ENCODE assay signal across 9 mouse cellular contexts in the genomic region with DNA sequence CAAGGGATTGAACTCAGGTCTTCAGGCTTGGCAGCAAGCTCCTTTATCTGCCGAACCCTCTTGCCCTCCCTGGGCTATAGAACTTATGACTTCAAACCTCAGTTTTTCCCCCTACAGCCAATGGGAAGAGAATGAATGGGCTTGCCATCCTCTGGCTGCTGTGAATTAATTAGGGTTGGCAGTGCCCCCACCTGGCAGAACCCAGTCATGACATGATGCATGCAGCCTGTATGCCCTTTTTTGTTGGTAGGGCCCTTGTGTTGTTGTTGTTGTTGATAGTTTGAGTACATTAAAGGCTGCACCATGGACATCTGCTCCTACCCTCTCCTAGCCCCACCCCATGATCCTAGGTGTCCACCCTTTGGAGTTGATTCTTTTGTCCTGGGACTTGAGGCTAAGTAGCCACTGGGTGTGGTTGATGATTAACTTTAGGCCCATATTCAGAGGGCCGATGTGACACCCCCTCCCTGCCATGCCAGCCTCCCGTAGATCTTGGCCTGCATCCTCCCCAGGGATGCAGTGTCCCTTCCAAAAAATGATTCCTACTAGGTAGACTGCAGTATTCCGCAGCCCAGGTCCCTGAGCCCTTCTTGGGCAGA. TPM values are rescaled to one million over a fixed set of nuclear protein-coding genes. Genes with fewer than 3 reads are reported as not detected.
A peak's percentile ranks its signal among the peaks of the same experiment; 100 is the strongest.
DNase-seq lines count a peak whose midpoint lies in the region; ATAC-seq lines count a peak whose summit lies in the region.
"Had no signal": no experiment of that assay in that cellular context is flagged by ENCODE, and none has a peak within 500 bp of the region (broad histone marks: within the 10 kb centered on the region; RNA-seq: fewer than 3 reads in every experiment).

No protein-coding gene starts in this region.

- H3K9me3 ChIP-seq in forebrain, embryonic 12.5 days: no peaks in the 10 kb centered on the region
- H3K9me3 ChIP-seq in kidney, embryonic 15.5 days (replicated peaks): no peaks in the 10 kb centered on the region
- H3K9me3 ChIP-seq: embryonic facial prominence, embryonic 12.5 days had no signal

- H3K4me2 ChIP-seq in forebrain, embryonic 12.5 days: no peak overlapping the region
- no peak overlapping the region for H3K4me2 ChIP-seq in kidney, embryonic 15.5 days
- H3K4me2 ChIP-seq: embryonic facial prominence, embryonic 12.5 days had no signal

- H3K27me3 ChIP-seq in forebrain, embryonic 12.5 days: no peaks in the 10 kb centered on the region
- H3K27me3 ChIP-seq in kidney, embryonic 15.5 days: no peaks in the 10 kb centered on the region
- H3K27me3 ChIP-seq: embryonic facial prominence, embryonic 12.5 days had no signal

- intact Hi-C loops in heart, postnatal 25 days (cut with DNase I): loop anchor here (2.0 kb wide), 1 partner anchor 54 kb away; no protein-coding TSS in a partner anchor

- WGBS in forebrain, embryonic 12.5 days: 78% methylated on average over 4 of the region's 4 CpGs
- 64% methylated on average over 4 of the region's 4 CpGs for WGBS in kidney, embryonic 15.5 days

- ATAC-seq in forebrain, embryonic 12.5 days (ENCODE audit: low FRiP score): no peak
- no peak for ATAC-seq in kidney, embryonic 15.5 days (replicated peaks; ENCODE audit: low FRiP score)
- peak; percentile 72 for ATAC-seq in megakaryocyte-erythroid progenitor cell, adult 5-6 weeks (replicated peaks; ENCODE audit: low FRiP score, low TSS enrichment, poor library complexity, severe bottlenecking)

- H3K4me3 ChIP-seq in forebrain, embryonic 12.5 days (replicated peaks): no peak overlapping the region
- H3K4me3 ChIP-seq in kidney, embryonic 15.5 days (replicated peaks): no peak overlapping the region
- H3K4me3 ChIP-seq: embryonic facial prominence, embryonic 12.5 days had no signal

- H3K36me3 ChIP-seq in forebrain, embryonic 12.5 days (replicated peaks): no peaks in the 10 kb centered on the region
- no peaks in the 10 kb centered on the region for H3K36me3 ChIP-seq in kidney, embryonic 15.5 days
- H3K36me3 ChIP-seq: embryonic facial prominence, embryonic 12.5 days had no signal

- H3K4me1 ChIP-seq in forebrain, embryonic 12.5 days: peaks cover 69% of the 10 kb centered on the region
- peaks cover 57% of the 10 kb centered on the region for H3K4me1 ChIP-seq in kidney, embryonic 15.5 days

- no peak overlapping the region for H3K9ac ChIP-seq in forebrain, embryonic 12.5 days
- no peak overlapping the region for H3K9ac ChIP-seq in kidney, embryonic 15.5 days
- H3K9ac ChIP-seq: embryonic facial prominence, embryonic 12.5 days had no signal

- peak; percentile 69 for DNase-seq in heart, adult 8-10 months (ENCODE audit: low spot score)
- DNase-seq in heart, postnatal 25 days (ENCODE audit: low spot score): no peak
- peak; percentile 56 for DNase-seq in NIH3T3 (ENCODE audit: low read depth)
- DNase-seq in thymus, postnatal 25 days: peak; percentile 74
- no peak for DNase-seq in layer of hippocampus, adult 18-20 months (ENCODE audit: low spot score in 2 of 2)

- H3K27ac ChIP-seq in forebrain, embryonic 12.5 days: peak overlapping the region; percentile 54
- H3K27ac ChIP-seq in kidney, embryonic 15.5 days: peak overlapping the region; percentile 54

RNA-seq across cellular contexts. Expression of gene Trak1, which starts 57.6 kb away (rescaled TPM):
- 100 to 1,000 TPM; 294 to 334 (median 302) TPM for total RNA-seq in heart, adult 8-10 months (2022)
- total RNA-seq in heart, postnatal 25 days (2021): 100 to 1,000 TPM; 309 to 322 TPM
- polyA plus RNA-seq in forebrain, embryonic 12.5 days (2016; fragmentation: Nextera tagmentation; extraction: Ambion mirVana): 41.2 and 45.3 TPM in 2 replicates
- polyA plus RNA-seq in kidney, embryonic 15.5 days (2015; fragmentation: Nextera tagmentation; extraction: Ambion mirVana): 15.1 and 18.7 TPM in 2 replicates
- 45.6 and 50.2 TPM in 2 replicates for total RNA-seq in megakaryocyte-erythroid progenitor cell, adult 5-6 weeks (2014; fragmentation: Nextera tagmentation)
- 14.2 and 23.2 TPM in 2 replicates for total RNA-seq in megakaryocyte-erythroid progenitor cell, adult 5-6 weeks (2017)
- 100 to 1,000 TPM; 228 to 237 TPM for total RNA-seq in layer of hippocampus, adult 18-20 months (2021)

Comparison
In these comparisons a context has a peak if more than half of its experiments do, and no peak if none do; other contexts are left out.
1. DNase-seq: peak in heart, adult 8-10 months (single experiment), NIH3T3 (single experiment) and thymus, postnatal 25 days (single experiment); none in heart, postnatal 25 days (single experiment) and layer of hippocampus, adult 18-20 months (0 of 2).
2. RNA of gene Trak1, which starts 57.6 kb away (total RNA-seq): 309 to 322 TPM in heart, postnatal 25 days, 294 to 334 TPM in heart, adult 8-10 months and 228 to 237 TPM in layer of hippocampus, adult 18-20 months; 14.2 to 50.2 TPM in megakaryocyte-erythroid progenitor cell, adult 5-6 weeks; every median in the first group is over 4 times any median in the second.